Mouse (Mus musculus) spleen, postnatal 36 days (tissue): ENCODE measurements around the gene Ifnz.
"Not testable (repeated sequence)": the region's sequence is repeated elsewhere in the genome, so short reads cannot be mapped to it uniquely, and the experiment has no call there.

Experiments
- DNase-seq, 2 experiments: peaks; one replicate each; pipeline ENCODE4 v3.0.0; 2022; ENCODE audit warnings: low spot score in 2 of 2, mixed read lengths in 1 of 2

Ifnz gene

GRCm38 (mm10) chr4:88785409-88785808 is 3.5 kb downstream of the Ifnz start, which contains the start of gene Gm13276:
Gm13276 (plus strand) TSS chr4:88785709.
- DNase-seq: not testable (repeated sequence)

- peak; percentile 66 to 70 for DNase-seq
These were observed 6.5 kb downstream of the Ifnz start, which contains the start of gene Gm13277 for GRCm38 (mm10) chr4:88788402-88788801. Gm13277 (plus strand) TSS chr4:88788632.

- DNase-seq: not testable (repeated sequence)
These were observed 9.3 kb downstream of the Ifnz start, which contains the start of gene Gm13278 for GRCm38 (mm10) chr4:88791250-88791649. Gm13278 (plus strand) TSS chr4:88791550.

- peak; percentile 55 to 58 for DNase-seq
These were observed 12.2 kb downstream of the Ifnz start, which contains the start of gene Gm13275 for GRCm38 (mm10) chr4:88793936-88794675. Gm13275 (plus strand) TSS chr4:88794487.

GRCm38 (mm10) chr4:88797097-88797496 is 15.2 kb downstream of the Ifnz start, which contains the start of gene Gm13279:
Gm13279 (plus strand) TSS chr4:88797397.
- not testable (repeated sequence) for DNase-seq

GRCm38 (mm10) chr4:88799365-88799764 is 17.4 kb downstream of the Ifnz start, which contains the start of gene Gm13285:
Gm13285 (plus strand) TSS chr4:88799665.
- DNase-seq: not testable (repeated sequence)

- not testable (repeated sequence) for DNase-seq
These were observed 21.0 kb downstream of the Ifnz start, which contains the start of gene Gm13287 for GRCm38 (mm10) chr4:88802954-88803353. Gm13287 (plus strand) TSS chr4:88803254.

- DNase-seq: not testable (repeated sequence)
These were observed 23.3 kb downstream of the Ifnz start, which contains the start of gene Gm13288 for GRCm38 (mm10) chr4:88805231-88805630. Gm13288 (plus strand) TSS chr4:88805531.

- peak in 1 of 2 experiments; percentile 9 for DNase-seq
These were observed 23.8 kb downstream of the Ifnz start for GRCm38 (mm10) chr4:88805761-88806160.

GRCm38 (mm10) chr4:88815928-88816327 is 34.0 kb downstream of the Ifnz start, which contains the start of gene Ifna7:
Ifna7 (plus strand) TSS chr4:88816228.
- no peak for DNase-seq

- DNase-seq: no peak
These were observed 37.7 kb downstream of the Ifnz start, which contains the start of gene Ifna11 for GRCm38 (mm10) chr4:88819659-88820058. Ifna11 (plus strand) TSS chr4:88819959.

GRCm38 (mm10) chr4:88822995-88823394 is 41.1 kb downstream of the Ifnz start:
- DNase-seq: no peak

GRCm38 (mm10) chr4:88827116-88827515 is 45.2 kb downstream of the Ifnz start, which contains the start of gene Ifna6:
Ifna6 (plus strand) TSS chr4:88827416.
- not testable (repeated sequence) for DNase-seq

GRCm38 (mm10) chr4:88830523-88830922 is 48.6 kb downstream of the Ifnz start:
- no peak for DNase-seq
